Mouse (Mus musculus): Measurements from ENCODE around the gene C1d. TPM values are rescaled to one million over a fixed set of nuclear protein-coding genes. Genes with fewer than 3 reads are reported as not detected.

Gene C1d
- polyA plus RNA-seq, 1 experiment, result 14.5 TPM

Other genes with a start within 250 kb of the C1d start
- gene Cnrip1, start 206.0 kb upstream of the C1d start, polyA plus RNA-seq (2012; rRNA removed), result 3.2 and 4.0 TPM in 2 replicates
- 1.5 and 1.8 TPM in 2 replicates for gene Plek, start 205.2 kb upstream of the C1d start, polyA plus RNA-seq (2012; rRNA removed)
- gene Ppp3r1, start 98.3 kb upstream of the C1d start, polyA plus RNA-seq (2012; rRNA removed), result 17.3 and 22.2 TPM in 2 replicates
- 6.8 and 7.3 TPM in 2 replicates for gene Wdr92, start 75.5 kb upstream of the C1d start, polyA plus RNA-seq (2012; rRNA removed)
- gene Pno1, start 46.0 kb upstream of the C1d start, polyA plus RNA-seq (2012; rRNA removed), result 4.5 and 4.9 TPM in 2 replicates